Mouse (Mus musculus) MEL (cell line): ENCODE data around the gene Gpr156.

Source experiments
- CHD2 ChIP-seq: IDR thresholded peaks from 2 replicates; pipeline ENCODE4 v1.6.1; 2011; ENCODE audit warnings: low read length, improper control_type of control experiment
- CTCF ChIP-seq, 3 experiments: IDR thresholded peaks in 2 of 3; conservative IDR thresholded peaks in 1 of 3; 2 replicates each; pipeline ENCODE4 v1.5.1; 2011 to 2012; ENCODE audit warnings: low read length in 3 of 3, low read depth in 2 of 3, mild to moderate bottlenecking in 2 of 3, improper control_type of control experiment in 1 of 3, inconsistent platforms in 1 of 3, mixed read lengths in 1 of 3, moderate library complexity in 1 of 3; ENCODE audit not compliant: control insufficient read depth in 1 of 3, insufficient read depth in 1 of 3, poor library complexity in 1 of 3, severe bottlenecking in 1 of 3
- ELF1 ChIP-seq: IDR thresholded peaks from 2 replicates; pipeline ENCODE4 v1.6.1; 2014; ENCODE audit warnings: low read depth, mild to moderate bottlenecking, inconsistent platforms, low read length, improper control_type of control experiment, moderate library complexity
- MAFK ChIP-seq: IDR thresholded peaks from 2 replicates; pipeline ENCODE4 v1.6.1; 2011; ENCODE audit warnings: low read depth, mild to moderate bottlenecking, low read length, improper control_type of control experiment, borderline replicate concordance
- POLR2AphosphoS2 ChIP-seq: IDR thresholded peaks from 2 replicates; pipeline ENCODE4 v1.6.1; 2011; ENCODE audit warnings: low read length, improper control_type of control experiment
- TAL1 ChIP-seq: IDR thresholded peaks from 2 replicates; pipeline ENCODE4 v1.6.1; 2012; ENCODE audit warnings: mild to moderate bottlenecking, inconsistent platforms, low read length, moderate library complexity, mixed read lengths
- USF1 ChIP-seq: IDR thresholded peaks from 2 replicates; pipeline ENCODE4 v1.6.1; 2014; ENCODE audit warnings: low read depth, mild to moderate bottlenecking, inconsistent platforms, low read length, improper control_type of control experiment, moderate library complexity

- TF ChIP-seq USF1 (peak; percentile 52; the same call in 1 of the 2 replicates), POLR2AphosphoS2 (no peak), TAL1 (no peak), MAFK (no peak), CHD2 (no peak), CTCF (IDR thresholded peaks at IDR 0.05 in 2 of 3, conservative IDR thresholded peaks at IDR 0.05 in 1 of 3; ENCODE audit: control insufficient read depth in 1 of 3, insufficient read depth in 1 of 3, low read depth in 2 of 3, low read length in 3 of 3, poor library complexity in 1 of 3, severe bottlenecking in 1 of 3) (peak; percentile 60 to 83 (median 79)), ELF1 (no peak)
Measured at GRCm38 (mm10) chr16:37947160-37947559, 30.9 kb downstream of the Gpr156 start.
